In genomic region chr4:72204420-72205045, GRCm38 (mm10) we compare ENCODE assay signal across 10 mouse cellular contexts. TPM values are rescaled to one million over a fixed set of nuclear protein-coding genes. Genes with fewer than 3 reads are reported as not detected.
DNase-seq lines count a peak whose midpoint lies in the region; ATAC-seq and TF ChIP-seq lines count a peak whose summit lies in the region.
"Had no signal": no experiment of that assay in that cellular context is flagged by ENCODE, and none has a peak within 500 bp of the region (broad histone marks: within the 10 kb centered on the region; RNA-seq: fewer than 3 reads in every experiment).

No protein-coding gene starts in this region.

- no peak overlapping the region for H3K27ac ChIP-seq in hindbrain, embryonic 11.5 days (ENCODE audit: low read depth, low read length)
- no peak overlapping the region for H3K27ac ChIP-seq in hindbrain, embryonic 10.5 days
- H3K27ac ChIP-seq in forebrain, embryonic 14.5 days (ENCODE audit: low read depth, low read length): no peak overlapping the region
- H3K27ac ChIP-seq in limb, embryonic 15.5 days: no peak overlapping the region
- H3K27ac ChIP-seq in gastrocnemius, adult 2 months: no peak overlapping the region

- no peak for DNase-seq in hindbrain, embryonic 11.5 days (ENCODE audit: low spot score)
- DNase-seq in hindbrain, embryonic 10.5 days (ENCODE audit: low spot score): no peak
- DNase-seq in brain, embryonic 14.5 days (ENCODE audit: low read depth): peak; percentile 87
- DNase-seq in forebrain, embryonic 14.5 days (ENCODE audit: low spot score): peak; percentile 72
- no peak for DNase-seq in testis, postnatal 14 days (ENCODE audit: low spot score)
- DNase-seq in gastrocnemius, postnatal 25 days: no peak
- DNase-seq in gastrocnemius, adult 2 months: no peak
- DNase-seq: kidney, adult 2 months; spleen, adult 18-20 months had no signal

- no peaks in the 10 kb centered on the region for H3K9me3 ChIP-seq in hindbrain, embryonic 11.5 days (ENCODE audit: control insufficient read depth, low read length)
- H3K9me3 ChIP-seq in hindbrain, embryonic 10.5 days: no peaks in the 10 kb centered on the region
- H3K9me3 ChIP-seq in forebrain, embryonic 14.5 days (replicated peaks; ENCODE audit: control insufficient read depth, low read length): no peaks in the 10 kb centered on the region
- no peaks in the 10 kb centered on the region for H3K9me3 ChIP-seq in limb, embryonic 15.5 days

- no peak for TF ChIP-seq CTCF in brain, embryonic 14.5 days (IDR thresholded peaks at IDR 0.05; ENCODE audit: borderline replicate concordance, extremely low read depth, insufficient read depth, insufficient read length)
- no peak for TF ChIP-seq CTCF in gastrocnemius, adult 2 months (IDR thresholded peaks at IDR 0.05)

- 42% methylated on average over 6 of the region's 6 CpGs for WGBS in hindbrain, embryonic 11.5 days
- WGBS in hindbrain, embryonic 10.5 days: 41% methylated on average over 6 of the region's 6 CpGs
- 8% methylated on average over 6 of the region's 6 CpGs for WGBS in forebrain, embryonic 14.5 days
- WGBS in limb, embryonic 15.5 days: 29% methylated on average over 6 of the region's 6 CpGs

- H3K4me2 ChIP-seq in hindbrain, embryonic 11.5 days (replicated peaks; ENCODE audit: low read depth, low read length): no peak overlapping the region
- peak overlapping the region; percentile 33 for H3K4me2 ChIP-seq in forebrain, embryonic 14.5 days (ENCODE audit: low read length)
- 0 out of 2 replicates have a peak overlapping the region, but pooled peaks have one; percentile 26 for H3K4me2 ChIP-seq in limb, embryonic 15.5 days

- H3K27me3 ChIP-seq in hindbrain, embryonic 11.5 days (ENCODE audit: control insufficient read depth, insufficient read depth, low read length): no peaks in the 10 kb centered on the region; the same call in 1 of the 2 replicates
- H3K27me3 ChIP-seq in hindbrain, embryonic 10.5 days (ENCODE audit: insufficient read depth, poor library complexity, severe bottlenecking): peaks cover 45% of the 10 kb centered on the region
- peaks cover 16% of the 10 kb centered on the region for H3K27me3 ChIP-seq in forebrain, embryonic 14.5 days (replicated peaks; ENCODE audit: control insufficient read depth, insufficient read depth, low read length)
- no peaks in the 10 kb centered on the region for H3K27me3 ChIP-seq in limb, embryonic 15.5 days

- no peaks in the 10 kb centered on the region for H3K4me1 ChIP-seq in hindbrain, embryonic 11.5 days (replicated peaks; ENCODE audit: control insufficient read depth, insufficient read depth, low read length)
- H3K4me1 ChIP-seq in hindbrain, embryonic 10.5 days (replicated peaks): peaks cover 36% of the 10 kb centered on the region
- peaks cover 14% of the 10 kb centered on the region for H3K4me1 ChIP-seq in forebrain, embryonic 14.5 days (ENCODE audit: control insufficient read depth, insufficient read depth, low read length)
- peaks cover 11% of the 10 kb centered on the region; the same call in 1 of the 2 replicates for H3K4me1 ChIP-seq in limb, embryonic 15.5 days

- ATAC-seq in hindbrain, embryonic 11.5 days (ENCODE audit: low FRiP score): no peak
- no peak for ATAC-seq in forebrain, embryonic 14.5 days
- no peak for ATAC-seq in limb, embryonic 15.5 days (ENCODE audit: insufficient number of reproducible peaks, low FRiP score, low TSS enrichment, low read depth)

- 0 out of 2 replicates have a peak overlapping the region, but pooled peaks have one; percentile 4 for H3K4me3 ChIP-seq in hindbrain, embryonic 11.5 days (ENCODE audit: low read depth, low read length)
- no peak overlapping the region; the same call in 1 of the 2 replicates for H3K4me3 ChIP-seq in hindbrain, embryonic 10.5 days
- 0 out of 2 replicates have a peak overlapping the region, but pooled peaks have one; percentile 9 for H3K4me3 ChIP-seq in forebrain, embryonic 14.5 days (ENCODE audit: low read depth, low read length)
- peak overlapping the region; percentile 13; the same call in 1 of the 2 replicates for H3K4me3 ChIP-seq in limb, embryonic 15.5 days
- H3K4me3 ChIP-seq in gastrocnemius, adult 2 months: no peak overlapping the region

- intact Hi-C loops in gastrocnemius, adult 2 months (cut with DNase I): loop anchor here (10.0 kb wide), 1 partner anchor 140 kb away; no protein-coding TSS in a partner anchor

- no peak overlapping the region for H3K9ac ChIP-seq in hindbrain, embryonic 11.5 days (ENCODE audit: low read depth, low read length)
- H3K9ac ChIP-seq in forebrain, embryonic 14.5 days (ENCODE audit: low read length): no peak overlapping the region
- no peak overlapping the region for H3K9ac ChIP-seq in limb, embryonic 15.5 days

- H3K36me3 ChIP-seq in hindbrain, embryonic 11.5 days (ENCODE audit: control insufficient read depth, insufficient read depth, low read length): no peaks in the 10 kb centered on the region
- H3K36me3 ChIP-seq in hindbrain, embryonic 10.5 days: no peaks in the 10 kb centered on the region
- H3K36me3 ChIP-seq in forebrain, embryonic 14.5 days (ENCODE audit: control insufficient read depth, insufficient read depth, low read length): no peaks in the 10 kb centered on the region
- H3K36me3 ChIP-seq in limb, embryonic 15.5 days: no peaks in the 10 kb centered on the region

- no peak for TF ChIP-seq POLR2A in brain, embryonic 14.5 days (IDR thresholded peaks at IDR 0.05; ENCODE audit: borderline replicate concordance, extremely low read depth, insufficient read depth, insufficient read length, poor library complexity, severe bottlenecking)

RNA-seq across cellular contexts. Expression of gene Tle1, which starts 3.8 kb away (rescaled TPM):
- 43.8 and 44.1 TPM in 2 replicates for polyA plus RNA-seq in hindbrain, embryonic 11.5 days (2014; fragmentation: Nextera tagmentation; extraction: Ambion mirVana)
- polyA plus RNA-seq in hindbrain, embryonic 10.5 days (2016; fragmentation: Nextera tagmentation; extraction: Ambion mirVana): 26.9 and 44.0 TPM in 2 replicates
- 115 and 127 TPM in 2 replicates for polyA plus RNA-seq in brain, embryonic 14.5 days (2012; rRNA removed)
- polyA plus RNA-seq in forebrain, embryonic 14.5 days (2014; fragmentation: Nextera tagmentation; extraction: Ambion mirVana): 38.7 and 41.2 TPM in 2 replicates
- 16.8 and 22.3 TPM in 2 replicates for polyA plus RNA-seq in limb, embryonic 15.5 days (2015; fragmentation: Nextera tagmentation; extraction: Ambion mirVana)
- total RNA-seq in gastrocnemius, postnatal 25 days (2021): 10 to 100 TPM; 13.2 to 15.8 TPM
- 10 to 100 TPM; 20.0 to 22.9 TPM for total RNA-seq in gastrocnemius, adult 2 months (2021)

Comparison
In these comparisons a context has a peak if more than half of its experiments do, and no peak if none do; other contexts are left out.
1. H3K4me3 ChIP-seq: peak in hindbrain, embryonic 11.5 days (single experiment), forebrain, embryonic 14.5 days (single experiment) and limb, embryonic 15.5 days (single experiment); none in hindbrain, embryonic 10.5 days (single experiment) and gastrocnemius, adult 2 months (single experiment).
2. DNase-seq: peak in brain, embryonic 14.5 days (single experiment) and forebrain, embryonic 14.5 days (single experiment); none in hindbrain, embryonic 11.5 days (single experiment), hindbrain, embryonic 10.5 days (single experiment), testis, postnatal 14 days (single experiment), gastrocnemius, postnatal 25 days (single experiment) and gastrocnemius, adult 2 months (single experiment).